Mouse (Mus musculus): ENCODE measurements around the gene Pop7. TPM values are rescaled to one million over a fixed set of nuclear protein-coding genes. Genes with fewer than 3 reads are reported as not detected.

Gene Pop7
- polyA plus RNA-seq, 1 experiment from 2014 or later = 33.4 TPM

DNA sequence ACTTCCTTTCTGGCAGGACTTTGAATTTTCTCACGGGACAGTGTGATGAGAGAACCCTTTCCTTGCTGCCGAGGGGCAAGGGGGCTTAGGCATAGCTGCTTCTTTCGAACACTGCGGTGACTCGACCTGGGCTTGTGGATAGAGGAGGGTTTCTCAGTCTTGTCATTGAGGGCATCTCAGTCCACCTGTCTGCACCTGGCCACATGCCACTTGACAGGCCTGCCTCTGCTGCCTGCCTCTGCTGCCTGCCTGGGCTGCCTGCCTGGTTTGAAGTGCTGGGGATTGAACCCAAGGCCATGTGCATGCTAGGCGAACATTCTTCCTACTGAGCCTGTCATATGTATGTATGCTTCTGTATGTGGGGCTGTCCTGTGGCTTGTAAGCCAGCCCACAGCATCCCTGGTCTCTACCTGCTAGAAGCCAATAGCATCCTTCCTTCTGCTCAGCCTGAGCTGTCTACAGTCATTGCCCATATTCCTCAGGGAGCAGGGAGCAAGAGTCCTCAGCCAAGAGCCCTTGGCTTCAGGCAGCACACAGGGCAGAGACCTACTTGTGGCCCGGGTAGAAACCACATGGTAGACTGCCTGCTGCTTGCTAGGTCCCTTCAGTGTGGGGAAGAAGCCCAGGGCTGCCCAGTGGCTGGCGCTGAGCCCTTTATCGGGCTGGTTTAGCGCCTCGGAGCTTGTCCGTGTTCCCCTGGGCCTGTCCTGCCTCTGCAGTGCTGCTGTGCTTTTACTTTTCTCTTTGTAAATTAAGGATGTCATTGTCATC, 11.8 kb upstream of the Pop7 start:
- ATAC-seq (ENCODE audit: insufficient read depth) = no peak
- Histone ChIP-seq H3K4me2 (no peak overlapping the region), H3K4me1 (replicated peaks) (peaks cover 57% of the 10 kb centered on the region), H3K36me3 (replicated peaks) (peaks cover 19% of the 10 kb centered on the region), H3K9ac (no peak overlapping the region), H3K4me3 (replicated peaks) (no peak overlapping the region), H3K9me3 (replicated peaks) (no peaks in the 10 kb centered on the region), H3K27me3 (no peaks in the 10 kb centered on the region), H3K27ac (replicated peaks) (no peak overlapping the region)
- WGBS (ENCODE audit: insufficient replicate concordance) = 77% methylated on average over 12 of the region's 12 CpGs

DNA sequence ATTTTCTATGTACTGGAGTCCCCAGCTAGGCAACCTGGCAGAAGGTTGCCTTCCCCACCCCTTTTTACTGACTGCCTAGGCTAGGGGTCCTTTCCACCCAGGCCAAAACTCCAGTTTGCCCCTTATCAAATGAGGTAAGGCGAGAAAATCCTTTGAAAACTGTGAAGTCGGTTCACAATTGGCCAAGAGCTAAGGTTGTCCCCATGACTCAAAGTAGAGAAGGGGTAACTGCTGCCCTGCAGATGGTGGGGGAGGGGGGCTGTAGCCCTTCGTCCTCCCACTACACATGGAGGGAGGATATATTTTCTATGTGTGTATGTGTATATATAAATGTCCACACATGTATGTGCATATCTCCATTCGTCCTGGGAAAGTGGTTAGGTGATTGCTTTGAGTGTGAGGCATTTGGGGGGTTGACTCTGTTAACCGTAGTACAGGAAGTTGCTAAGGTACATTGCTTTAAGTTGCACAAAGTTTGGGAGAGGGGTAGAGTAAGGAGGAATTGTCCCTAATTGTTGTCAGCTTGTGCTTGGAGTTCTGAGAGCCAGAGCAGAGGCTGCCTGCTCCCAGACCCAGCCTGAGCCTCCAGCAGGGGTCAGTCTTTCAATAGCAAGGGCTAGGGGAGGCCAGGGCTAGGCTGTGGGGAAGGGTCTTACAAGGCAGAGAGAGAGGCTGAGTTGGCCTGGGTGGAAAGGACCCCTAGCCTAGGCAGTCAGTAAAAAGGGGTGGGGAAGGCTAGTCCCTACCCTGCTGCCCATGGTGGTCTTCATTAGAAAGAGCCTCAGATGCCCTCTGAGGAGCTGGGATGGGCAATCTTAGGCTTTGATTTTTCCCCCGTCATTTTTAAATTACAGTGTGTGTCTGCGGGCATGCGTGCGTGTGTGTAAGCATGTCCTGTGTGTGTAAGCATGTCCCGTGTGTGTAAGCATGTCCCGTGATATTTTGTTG, 10.8 kb upstream of the Pop7 start:
- peaks cover 11% of the 10 kb centered on the region; the same call in 1 of the 2 replicates for H3K36me3 ChIP-seq (replicated peaks)
- H3K27me3 ChIP-seq = no peaks in the 10 kb centered on the region; the same call in 1 of the 2 replicates
- H3K4me2 ChIP-seq = 0 out of 2 replicates have a peak overlapping the region, but pooled peaks have one; percentile 2
- no peak overlapping the region for H3K9ac ChIP-seq
- no peak overlapping the region for H3K4me3 ChIP-seq (replicated peaks)
- no peak for ATAC-seq (ENCODE audit: insufficient read depth)
- 69% methylated on average over 11 of the region's 11 CpGs for WGBS (ENCODE audit: insufficient replicate concordance)
- H3K9me3 ChIP-seq (replicated peaks) = no peaks in the 10 kb centered on the region
- H3K4me1 ChIP-seq (replicated peaks) = peaks cover 57% of the 10 kb centered on the region
- no peak overlapping the region for H3K27ac ChIP-seq (replicated peaks)

DNA sequence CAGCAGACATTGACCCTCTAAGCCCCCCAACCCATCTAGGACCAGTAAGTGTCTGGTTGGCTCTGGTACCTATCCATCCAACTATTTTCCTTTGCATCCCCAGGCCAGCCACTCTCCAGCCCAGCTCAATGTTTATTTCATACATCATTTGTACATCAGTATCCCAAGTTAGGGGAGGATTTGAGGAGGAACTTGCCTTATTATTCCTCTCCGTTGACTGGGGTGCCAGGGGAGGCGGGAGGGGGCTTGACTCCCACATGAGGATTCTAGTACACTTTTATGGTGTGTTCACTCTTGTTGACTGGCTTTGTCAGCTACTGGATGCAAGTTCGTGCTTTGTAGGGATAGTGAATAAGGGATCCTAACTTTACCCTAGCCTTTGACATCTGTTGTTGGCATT, 9.4 kb upstream of the Pop7 start:
- no peak for ATAC-seq (ENCODE audit: insufficient read depth)
- no peaks in the 10 kb centered on the region for H3K9me3 ChIP-seq (replicated peaks)
- no peaks in the 10 kb centered on the region; the same call in 1 of the 2 replicates for H3K27me3 ChIP-seq
- peak overlapping the region; percentile 94 for H3K4me2 ChIP-seq
- WGBS (ENCODE audit: insufficient replicate concordance) = 78% methylated on average over 3 of the region's 3 CpGs
- H3K9ac ChIP-seq = peak overlapping the region; percentile 97; the same call in 1 of the 2 replicates
- H3K36me3 ChIP-seq (replicated peaks) = peaks cover 8% of the 10 kb centered on the region; the same call in 1 of the 2 replicates
- no peak overlapping the region for H3K27ac ChIP-seq (replicated peaks)
- peak overlapping the region; percentile 92 for H3K4me3 ChIP-seq (replicated peaks)
- peaks cover 57% of the 10 kb centered on the region for H3K4me1 ChIP-seq (replicated peaks)

DNA sequence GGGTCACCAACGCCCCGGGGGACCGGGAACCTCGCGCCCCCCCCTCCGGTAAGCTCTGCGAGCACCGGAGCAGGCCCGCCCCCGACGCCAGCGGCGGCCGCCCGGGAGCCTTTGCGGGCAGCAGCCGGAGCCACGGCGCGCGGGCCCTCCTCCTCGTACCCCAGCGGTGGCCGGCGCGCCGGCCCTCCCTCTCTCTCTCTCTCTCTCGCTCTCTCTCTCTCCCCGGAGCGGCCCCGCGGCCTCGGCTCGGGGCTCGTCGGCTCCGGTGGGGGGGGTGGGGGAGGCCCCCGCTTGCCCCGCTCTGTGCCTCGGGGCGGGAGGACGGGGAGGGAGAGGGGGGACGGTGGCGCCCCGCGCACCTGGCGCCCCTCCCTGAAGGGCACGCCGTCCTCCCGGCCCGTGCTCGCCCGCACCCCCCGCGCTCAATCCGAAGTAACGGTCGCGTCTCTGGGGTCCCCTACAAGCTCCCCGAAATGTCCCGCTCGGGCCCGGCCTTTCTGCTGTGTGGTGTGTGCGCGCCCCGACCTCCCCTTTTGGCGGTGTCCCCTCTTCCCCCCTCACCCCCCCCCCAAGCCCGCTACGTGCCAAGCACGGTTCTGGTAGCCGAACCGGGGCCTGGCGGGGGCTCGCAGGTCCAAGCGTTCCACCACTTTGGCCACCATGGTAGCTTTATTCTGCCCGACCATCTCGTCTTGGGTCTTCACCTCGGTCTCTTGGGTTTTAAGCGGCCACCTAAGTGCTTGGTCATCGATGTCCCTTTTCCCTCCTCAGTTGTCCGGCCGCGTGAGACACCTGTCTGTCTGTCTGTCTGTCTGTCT, 8.5 kb upstream of the Pop7 start:
- H3K9ac ChIP-seq = peak overlapping the region; percentile 97
- peak; percentile 72 for ATAC-seq (ENCODE audit: insufficient read depth)
- H3K4me3 ChIP-seq (replicated peaks) = peak overlapping the region; percentile 92
- peaks cover 50% of the 10 kb centered on the region for H3K4me1 ChIP-seq (replicated peaks)
- peak overlapping the region; percentile 94 for H3K4me2 ChIP-seq
- peak overlapping the region; percentile 84 for H3K27ac ChIP-seq (replicated peaks)
- no peaks in the 10 kb centered on the region; the same call in 1 of the 2 replicates for H3K27me3 ChIP-seq
- under 1% methylated on average over 54 of the region's 83 CpGs for WGBS (ENCODE audit: insufficient replicate concordance)
- H3K36me3 ChIP-seq (replicated peaks) = peaks cover 8% of the 10 kb centered on the region; the same call in 1 of the 2 replicates
- no peaks in the 10 kb centered on the region for H3K9me3 ChIP-seq (replicated peaks)

DNA sequence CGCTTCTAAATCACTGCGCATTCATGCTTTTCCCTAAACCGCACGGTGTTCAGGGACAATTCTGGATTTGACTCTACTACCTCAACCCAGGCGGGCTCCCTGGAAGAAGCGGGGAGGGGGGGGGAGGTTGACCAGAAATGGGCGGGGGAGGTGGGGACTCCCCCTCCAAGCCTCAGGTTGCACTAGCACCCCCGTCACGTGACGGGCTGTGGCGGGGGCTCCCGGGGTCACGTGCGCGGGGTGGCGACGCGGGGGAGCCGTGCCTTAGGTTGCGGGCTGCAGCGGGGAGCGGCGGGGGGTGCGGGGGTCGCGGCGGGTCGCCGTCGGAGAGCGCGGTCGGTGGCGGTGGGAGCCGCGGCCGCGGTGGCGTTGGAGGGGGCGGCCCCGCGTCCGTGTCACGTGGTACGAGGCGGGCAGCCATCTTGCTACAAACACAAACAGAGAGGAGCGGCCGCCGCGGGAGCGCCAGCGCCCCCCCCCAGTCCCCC, 7.7 kb upstream of the Pop7 start:
- H3K9ac ChIP-seq = peak overlapping the region; percentile 97
- WGBS (ENCODE audit: insufficient replicate concordance) = 1% methylated on average over 46 of the region's 52 CpGs
- peak; percentile 69 for ATAC-seq (ENCODE audit: insufficient read depth)
- peak overlapping the region; percentile 84 for H3K27ac ChIP-seq (replicated peaks)
- H3K4me1 ChIP-seq (replicated peaks) = peaks cover 47% of the 10 kb centered on the region
- peak overlapping the region; percentile 94 for H3K4me2 ChIP-seq
- H3K9me3 ChIP-seq (replicated peaks) = no peaks in the 10 kb centered on the region
- H3K27me3 ChIP-seq = no peaks in the 10 kb centered on the region; the same call in 1 of the 2 replicates
- H3K36me3 ChIP-seq (replicated peaks) = peaks cover 8% of the 10 kb centered on the region; the same call in 1 of the 2 replicates
- H3K4me3 ChIP-seq (replicated peaks) = peak overlapping the region; percentile 92

DNA sequence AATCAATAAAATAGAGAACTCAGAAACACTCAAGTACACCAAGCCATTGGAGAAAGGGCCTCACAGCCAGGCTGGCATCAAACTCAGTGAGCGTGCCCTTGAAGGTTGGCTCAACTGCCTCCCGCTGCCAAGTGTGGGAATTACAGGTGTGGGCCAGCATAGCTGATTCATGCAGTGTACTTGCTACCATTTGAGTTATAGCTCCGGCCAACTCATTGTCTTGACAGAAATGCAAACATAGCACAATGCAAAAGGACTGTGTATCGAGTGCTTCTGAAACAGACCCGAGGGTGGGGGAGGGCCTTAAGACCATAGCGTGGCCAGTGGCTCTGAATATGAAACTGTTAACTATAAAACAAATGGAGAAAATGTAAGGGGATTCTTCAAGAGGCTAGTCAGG, 1.7 kb upstream of the Pop7 start:
- peaks cover 15% of the 10 kb centered on the region for H3K36me3 ChIP-seq (replicated peaks)
- H3K27ac ChIP-seq (replicated peaks) = peak overlapping the region; percentile 26; the same call in 1 of the 2 replicates
- H3K27me3 ChIP-seq = no peaks in the 10 kb centered on the region; the same call in 1 of the 2 replicates
- no peak for ATAC-seq (ENCODE audit: insufficient read depth)
- 69% methylated on average over 6 of the region's 6 CpGs for WGBS (ENCODE audit: insufficient replicate concordance)
- no peak overlapping the region for H3K4me3 ChIP-seq (replicated peaks)
- H3K4me2 ChIP-seq = peak overlapping the region; percentile 90
- no peaks in the 10 kb centered on the region for H3K9me3 ChIP-seq (replicated peaks)
- no peak overlapping the region for H3K9ac ChIP-seq
- peaks cover 27% of the 10 kb centered on the region for H3K4me1 ChIP-seq (replicated peaks)

DNA sequence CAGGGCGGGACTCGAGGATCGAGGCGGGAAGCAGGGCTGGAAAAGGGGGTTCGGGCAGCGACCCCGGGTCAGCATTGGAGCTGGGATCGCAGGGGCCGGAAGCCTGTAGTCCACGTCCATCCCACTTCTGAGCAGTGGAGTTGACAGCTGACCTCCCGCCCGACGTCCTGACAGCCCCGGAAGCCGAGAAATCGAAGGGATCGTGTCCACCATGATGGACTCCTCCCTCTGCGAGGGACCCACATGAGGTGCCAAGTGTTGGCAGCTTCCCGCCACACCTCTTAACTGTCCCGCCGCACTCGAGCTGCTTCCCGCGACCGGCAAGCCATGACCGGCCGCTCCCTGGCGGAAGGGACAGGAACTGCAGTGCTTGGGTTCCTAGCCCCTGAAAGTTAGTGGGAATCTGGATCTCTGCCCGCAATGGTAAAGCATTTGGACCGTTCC, 371 bp upstream of the Pop7 start:
- Histone ChIP-seq H3K9me3 (replicated peaks) (no peaks in the 10 kb centered on the region), H3K9ac (peak overlapping the region; percentile 67), H3K36me3 (replicated peaks) (peaks cover 15% of the 10 kb centered on the region), H3K27ac (replicated peaks) (peak overlapping the region; percentile 92), H3K27me3 (no peaks in the 10 kb centered on the region), H3K4me2 (peak overlapping the region; percentile 90), H3K4me3 (replicated peaks) (peak overlapping the region; percentile 75), H3K4me1 (replicated peaks) (peaks cover 27% of the 10 kb centered on the region)
- peak; percentile 84 for ATAC-seq (ENCODE audit: insufficient read depth)
- 1% methylated on average over 28 of the region's 30 CpGs for WGBS (ENCODE audit: insufficient replicate concordance)

DNA sequence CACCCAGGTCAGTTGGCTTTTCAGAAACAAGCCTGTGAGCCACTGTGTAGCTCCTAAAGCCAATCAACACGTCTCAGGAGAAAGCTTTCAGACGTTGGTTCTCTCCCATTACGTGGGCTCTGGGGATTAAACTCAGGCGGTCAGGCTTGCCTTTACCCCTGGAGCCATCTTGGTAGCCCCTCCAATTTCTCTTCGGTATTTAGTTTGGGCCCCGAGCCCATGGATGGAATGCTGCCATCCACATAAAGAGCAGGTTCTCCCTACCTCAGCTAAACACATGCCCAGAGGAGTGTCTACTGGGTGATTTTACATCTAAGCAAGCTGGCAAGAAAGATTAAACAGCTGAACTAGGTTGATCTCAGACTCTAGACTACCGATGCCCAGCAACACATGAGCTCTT, 2.1 kb downstream of the Pop7 start:
- Histone ChIP-seq H3K9ac (no peak overlapping the region), H3K27me3 (no peaks in the 10 kb centered on the region), H3K4me2 (no peak overlapping the region), H3K27ac (replicated peaks) (no peak overlapping the region), H3K9me3 (replicated peaks) (no peaks in the 10 kb centered on the region), H3K36me3 (replicated peaks) (peaks cover 15% of the 10 kb centered on the region), H3K4me1 (replicated peaks) (peaks cover 27% of the 10 kb centered on the region), H3K4me3 (replicated peaks) (no peak overlapping the region)
- WGBS (ENCODE audit: insufficient replicate concordance) = 80% methylated on average over 7 of the region's 7 CpGs
- ATAC-seq (ENCODE audit: insufficient read depth) = no peak

DNA sequence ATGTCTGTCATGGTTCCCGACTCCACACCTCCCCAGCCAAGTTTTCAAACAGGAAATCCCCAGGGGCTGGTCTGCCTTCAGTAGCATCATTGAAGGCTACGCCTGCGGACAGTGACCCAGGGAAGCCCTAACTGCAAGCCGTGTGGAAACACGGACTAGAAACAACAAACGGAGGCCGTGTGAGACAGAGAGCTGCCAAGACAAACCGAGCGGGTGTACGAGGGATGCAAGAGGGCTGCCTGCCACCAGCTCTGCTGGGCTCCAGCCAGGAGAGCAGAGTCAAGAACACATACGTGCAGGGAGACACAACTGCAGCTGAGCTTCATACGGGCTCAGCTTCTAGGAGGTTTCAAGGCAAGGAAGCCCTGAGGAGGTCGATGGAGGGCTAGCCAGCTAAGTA, 8.5 kb downstream of the Pop7 start:
- WGBS (ENCODE audit: insufficient replicate concordance) = 70% methylated on average over 13 of the region's 13 CpGs
- H3K4me3 ChIP-seq (replicated peaks) = no peak overlapping the region
- no peak for ATAC-seq (ENCODE audit: insufficient read depth)
- H3K4me2 ChIP-seq = no peak overlapping the region
- no peaks in the 10 kb centered on the region for H3K36me3 ChIP-seq (replicated peaks)
- no peaks in the 10 kb centered on the region for H3K27me3 ChIP-seq
- no peaks in the 10 kb centered on the region for H3K4me1 ChIP-seq (replicated peaks)
- no peak overlapping the region for H3K9ac ChIP-seq
- H3K9me3 ChIP-seq (replicated peaks) = no peaks in the 10 kb centered on the region
- H3K27ac ChIP-seq (replicated peaks) = no peak overlapping the region

DNA sequence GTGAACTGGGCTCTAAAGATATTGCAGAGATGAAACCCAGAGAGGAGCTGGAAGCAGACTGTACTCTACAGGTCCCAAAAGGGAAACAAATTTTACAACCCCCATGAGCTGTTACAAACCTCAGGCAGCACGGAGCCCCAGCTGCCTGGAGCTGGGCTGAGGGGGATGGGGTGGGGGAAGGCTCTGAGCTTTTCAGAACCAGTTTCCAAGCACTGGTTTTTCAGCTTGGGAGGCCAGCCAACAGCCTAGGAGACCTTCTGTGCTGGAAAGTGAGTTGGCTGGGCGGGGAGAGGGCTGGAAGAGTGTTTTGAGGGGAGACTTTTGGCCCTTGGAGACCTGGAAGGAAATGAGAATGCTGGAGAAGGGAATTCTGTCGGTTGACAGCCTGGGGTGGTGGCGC, 10.8 kb downstream of the Pop7 start:
- Histone ChIP-seq H3K4me1 (replicated peaks) (no peaks in the 10 kb centered on the region), H3K36me3 (replicated peaks) (no peaks in the 10 kb centered on the region), H3K4me3 (replicated peaks) (no peak overlapping the region), H3K4me2 (no peak overlapping the region), H3K27ac (replicated peaks) (no peak overlapping the region), H3K9ac (no peak overlapping the region), H3K27me3 (peaks cover 11% of the 10 kb centered on the region), H3K9me3 (replicated peaks) (no peaks in the 10 kb centered on the region)
- ATAC-seq (ENCODE audit: insufficient read depth) = no peak
- 47% methylated on average over 4 of the region's 4 CpGs for WGBS (ENCODE audit: insufficient replicate concordance)

Measured in liver, embryonic 15.5 days (tissue).